Mouse (Mus musculus) MEL (cell line): ENCODE results near the gene Gga1. TPM values are rescaled to one million over a fixed set of nuclear protein-coding genes. Genes with fewer than 3 reads are reported as not detected.
"Not testable (repeated sequence)": the region's sequence is repeated elsewhere in the genome, so short reads cannot be mapped to it uniquely, and the experiment has no call there.

ENCODE experiments used
- DNase-seq: peaks from one replicate; pipeline ENCODE4 v3.0.0; 2011; ENCODE audit warnings: low read depth, low spot score
- H3K27ac ChIP-seq: 2 replicates; pipeline ENCODE4 v1.5.1; 2012; ENCODE audit warnings: low read depth, mild to moderate bottlenecking, control low read depth, low read length, moderate library complexity; ENCODE audit not compliant: control insufficient read depth
- H3K27me3 ChIP-seq, 2 experiments: fragments of 150-350 bp in 1 of 2; sonication (generic) in 1 of 2; 2 replicates each; pipeline ENCODE4 v1.6.1; 2012; ENCODE audit warnings: low read length in 2 of 2, mild to moderate bottlenecking in 2 of 2, improper control_type of control experiment in 1 of 2, moderate library complexity in 1 of 2; ENCODE audit not compliant: insufficient read depth in 2 of 2, control insufficient read depth in 1 of 2
- H3K36me3 ChIP-seq, 2 experiments: 2 replicates each; pipeline ENCODE4 v1.6.1; 2012 to 2014; ENCODE audit warnings: low read length in 2 of 2, improper control_type of control experiment in 1 of 2, inconsistent platforms in 1 of 2, mild to moderate bottlenecking in 1 of 2; ENCODE audit not compliant: insufficient read depth in 2 of 2, control insufficient read depth in 1 of 2
- H3K4me1 ChIP-seq, 2 experiments: fragments of 150-350 bp in 1 of 2; sonication (generic) in 1 of 2; 2 replicates each; pipeline ENCODE4 v1.6.1; 2012; ENCODE audit warnings: low read length in 2 of 2, improper control_type of control experiment in 1 of 2, mild to moderate bottlenecking in 1 of 2; ENCODE audit not compliant: insufficient read depth in 2 of 2, control insufficient read depth in 1 of 2
- H3K4me3 ChIP-seq, 2 experiments: fragments of 150-350 bp in 1 of 2; sonication (generic) in 1 of 2; 2 replicates each; pipeline ENCODE4 v1.5.1; 2012; ENCODE audit warnings: low read depth in 2 of 2, low read length in 2 of 2, mild to moderate bottlenecking in 2 of 2, moderate library complexity in 2 of 2, control low read depth in 1 of 2, improper control_type of control experiment in 1 of 2; ENCODE audit not compliant: control insufficient read depth in 1 of 2, insufficient read depth in 1 of 2
- H3K79me2 ChIP-seq: 2 replicates; pipeline ENCODE4 v1.6.1; 2012; ENCODE audit warnings: mild to moderate bottlenecking, low read length, moderate library complexity; ENCODE audit not compliant: control insufficient read depth, poor library complexity, insufficient read depth
- H3K9ac ChIP-seq: 2 replicates; pipeline ENCODE4 v1.6.1; 2012; ENCODE audit warnings: low read depth, mild to moderate bottlenecking, control low read depth, low read length, moderate library complexity; ENCODE audit not compliant: control insufficient read depth, poor library complexity, severe bottlenecking
- H3K9me3 ChIP-seq: fragments of 150-350 bp; sonication (generic); replicated peaks from 2 replicates; pipeline ENCODE4 v1.6.1; 2012; ENCODE audit warnings: mild to moderate bottlenecking, low read length, improper control_type of control experiment, moderate library complexity; ENCODE audit not compliant: insufficient read depth
- BHLHE40 ChIP-seq: IDR thresholded peaks from 2 replicates; pipeline ENCODE4 v1.6.1; 2012; ENCODE audit warnings: low read depth, mild to moderate bottlenecking, inconsistent platforms, low read length, improper control_type of control experiment, borderline replicate concordance
- E2F4 ChIP-seq: IDR thresholded peaks from 2 replicates; pipeline ENCODE4 v1.6.1; 2011; ENCODE audit warnings: low read depth, low read length, improper control_type of control experiment, borderline replicate concordance
- ELF1 ChIP-seq: IDR thresholded peaks from 2 replicates; pipeline ENCODE4 v1.6.1; 2014; ENCODE audit warnings: low read depth, mild to moderate bottlenecking, inconsistent platforms, low read length, improper control_type of control experiment, moderate library complexity
- EP300 ChIP-seq, 2 experiments: IDR thresholded peaks; 2 replicates each; pipeline ENCODE4 v1.6.1; 2011; ENCODE audit warnings: improper control_type of control experiment in 2 of 2, low read length in 2 of 2, low read depth in 1 of 2, mild to moderate bottlenecking in 1 of 2
- ETS1 ChIP-seq: IDR thresholded peaks from 2 replicates; pipeline ENCODE4 v1.6.1; 2012; ENCODE audit warnings: low read depth, mild to moderate bottlenecking, inconsistent platforms, low read length, improper control_type of control experiment, moderate library complexity
- GABPA ChIP-seq: IDR thresholded peaks from 2 replicates; pipeline ENCODE4 v1.6.1; 2012; ENCODE audit warnings: low read depth, mild to moderate bottlenecking, inconsistent platforms, low read length, improper control_type of control experiment, moderate library complexity
- GATA1 ChIP-seq: IDR thresholded peaks from 2 replicates; pipeline ENCODE4 v1.6.1; 2011; ENCODE audit warnings: low read depth, low read length, improper control_type of control experiment
- MAFK ChIP-seq: IDR thresholded peaks from 2 replicates; pipeline ENCODE4 v1.6.1; 2011; ENCODE audit warnings: low read depth, mild to moderate bottlenecking, low read length, improper control_type of control experiment, borderline replicate concordance
- MAX ChIP-seq: IDR thresholded peaks from 2 replicates; pipeline ENCODE4 v1.6.1; 2011; ENCODE audit warnings: low read length, improper control_type of control experiment
- MXI1 ChIP-seq: IDR thresholded peaks from 2 replicates; pipeline ENCODE4 v1.6.1; 2011; ENCODE audit warnings: mild to moderate bottlenecking, low read depth, low read length, improper control_type of control experiment
- MYB ChIP-seq: IDR thresholded peaks from 2 replicates; pipeline ENCODE4 v1.6.1; 2011; ENCODE audit warnings: mild to moderate bottlenecking, low read depth, low read length, improper control_type of control experiment
- POLR2AphosphoS5 ChIP-seq: IDR thresholded peaks from 2 replicates; pipeline ENCODE4 v1.6.1; 2012; ENCODE audit warnings: low read depth, borderline replicate concordance, mild to moderate bottlenecking, inconsistent platforms, low read length, moderate library complexity, mixed read lengths
- RCOR1 ChIP-seq: IDR thresholded peaks from 2 replicates; pipeline ENCODE4 v1.6.1; 2012; ENCODE audit warnings: low read depth, mild to moderate bottlenecking, inconsistent platforms, low read length, improper control_type of control experiment
- SIN3A ChIP-seq: IDR thresholded peaks from 2 replicates; pipeline ENCODE4 v1.6.1; 2012; ENCODE audit warnings: low read length, improper control_type of control experiment, inconsistent platforms
- TBP ChIP-seq: IDR thresholded peaks from 2 replicates; pipeline ENCODE4 v1.8.0; 2011; ENCODE audit warnings: low read depth, low read length, improper control_type of control experiment
- TCF12 ChIP-seq: IDR thresholded peaks from 2 replicates; pipeline ENCODE4 v1.6.1; 2014; ENCODE audit warnings: low read depth, mild to moderate bottlenecking, inconsistent platforms, low read length, improper control_type of control experiment, moderate library complexity
- USF1 ChIP-seq: IDR thresholded peaks from 2 replicates; pipeline ENCODE4 v1.6.1; 2014; ENCODE audit warnings: low read depth, mild to moderate bottlenecking, inconsistent platforms, low read length, improper control_type of control experiment, moderate library complexity
- ZC3H11A ChIP-seq: IDR thresholded peaks from 2 replicates; pipeline ENCODE4 v1.6.1; 2012; ENCODE audit warnings: low read depth, mild to moderate bottlenecking, inconsistent platforms, low read length, improper control_type of control experiment
- ZKSCAN1 ChIP-seq: IDR thresholded peaks from 2 replicates; pipeline ENCODE4 v1.6.1; 2012; ENCODE audit warnings: low read depth, mild to moderate bottlenecking, inconsistent platforms, low read length, improper control_type of control experiment, moderate library complexity
- ZNF384 ChIP-seq: IDR thresholded peaks from 2 replicates; pipeline ENCODE4 v1.6.1; 2012; ENCODE audit warnings: low read depth, mild to moderate bottlenecking, inconsistent platforms, low read length, improper control_type of control experiment
- polyA plus RNA-seq, 2 experiments: library from polyadenylated mRNA; stranded (reverse) in 1 of 2; unstranded in 1 of 2; fragments of >175 nt in 1 of 2; fragments of >200 nt in 1 of 2; gene quantifications; 2 replicates each; pipeline versions ENCODE4 v1.2.1 to v1.2.4; 2012; ENCODE audit warnings: low replicate concordance in 2 of 2, low read depth in 1 of 2; ENCODE audit not compliant: insufficient read length in 2 of 2, insufficient read depth in 1 of 2, missing spikeins in 1 of 2
- total RNA-seq: library from RNA; depleted of rRNA; stranded (reverse); fragments of 300-350 nt; gene quantifications from 2 replicates; pipeline ENCODE4 v1.2.3, GENCODE M21; 2012

Gene Gga1
- total and polyA plus RNA-seq, 3 experiments = 18.2 to 48.1 TPM; not detected in 1

DNA sequence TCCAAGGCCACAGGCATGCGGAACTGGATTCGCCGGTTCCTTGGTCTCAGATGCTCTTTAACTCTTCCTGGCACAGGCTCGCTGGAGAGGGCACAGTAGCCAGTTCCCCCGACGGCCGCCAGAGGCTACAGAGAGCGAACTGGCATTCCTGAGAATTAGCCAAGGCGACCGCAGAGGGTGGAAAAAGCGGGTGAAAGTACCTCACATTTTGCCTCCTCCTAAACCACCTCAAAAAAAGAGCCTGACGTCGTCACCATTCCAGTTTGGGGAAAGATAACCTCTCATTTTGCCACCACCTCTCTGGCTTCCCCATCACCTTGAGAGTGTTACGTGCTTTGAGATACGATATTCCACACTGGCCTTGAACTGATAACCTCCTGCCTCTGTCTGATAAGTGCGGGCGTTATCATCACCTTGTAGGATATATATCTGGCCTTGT lies 713 bp upstream of the Gga1 start (continued):
- TF ChIP-seq GATA1 (peak; percentile 84), TCF12 (peak; percentile 87), POLR2AphosphoS5 (no peak), MYB (no peak), TBP (no peak), GABPA (no peak; the same call in 1 of the 2 replicates), MAFK (no peak), ZKSCAN1 (no peak), ETS1 (peak; percentile 65)

- H3K4me1 ChIP-seq = peaks cover 0 to 6% of the 10 kb centered on the region in 2 experiments; a peak in 2 of 4 replicates
- H3K4me3 ChIP-seq = peak overlapping the region; percentile 62 to 70
- peaks cover 9% of the 10 kb centered on the region for H3K79me2 ChIP-seq
- TF ChIP-seq RCOR1 = no peak
- TF ChIP-seq ETS1 = no peak
- no peak for TF ChIP-seq E2F4
- no peak for TF ChIP-seq EP300 (IDR thresholded peaks at IDR 0.05; ENCODE audit: low read depth in 1 of 2, low read length in 2 of 2)
- no peak for TF ChIP-seq ZC3H11A
- TF ChIP-seq ZNF384 = no peak
- TF ChIP-seq GATA1 = no peak
- no peak for TF ChIP-seq TCF12
- peak overlapping the region; percentile 41 for H3K27ac ChIP-seq
- peak; percentile 49 for DNase-seq
- H3K9ac ChIP-seq = peak overlapping the region; percentile 92
- no peaks in the 10 kb centered on the region for H3K27me3 ChIP-seq
- peaks cover 0 to 8% of the 10 kb centered on the region in 2 experiments; a peak in 2 of 4 replicates for H3K36me3 ChIP-seq
- H3K9me3 ChIP-seq = no peaks in the 10 kb centered on the region
These were observed 910 bp downstream of the Gga1 start for GRCm38 (mm10) chr15:78877810-78878390.

DNA sequence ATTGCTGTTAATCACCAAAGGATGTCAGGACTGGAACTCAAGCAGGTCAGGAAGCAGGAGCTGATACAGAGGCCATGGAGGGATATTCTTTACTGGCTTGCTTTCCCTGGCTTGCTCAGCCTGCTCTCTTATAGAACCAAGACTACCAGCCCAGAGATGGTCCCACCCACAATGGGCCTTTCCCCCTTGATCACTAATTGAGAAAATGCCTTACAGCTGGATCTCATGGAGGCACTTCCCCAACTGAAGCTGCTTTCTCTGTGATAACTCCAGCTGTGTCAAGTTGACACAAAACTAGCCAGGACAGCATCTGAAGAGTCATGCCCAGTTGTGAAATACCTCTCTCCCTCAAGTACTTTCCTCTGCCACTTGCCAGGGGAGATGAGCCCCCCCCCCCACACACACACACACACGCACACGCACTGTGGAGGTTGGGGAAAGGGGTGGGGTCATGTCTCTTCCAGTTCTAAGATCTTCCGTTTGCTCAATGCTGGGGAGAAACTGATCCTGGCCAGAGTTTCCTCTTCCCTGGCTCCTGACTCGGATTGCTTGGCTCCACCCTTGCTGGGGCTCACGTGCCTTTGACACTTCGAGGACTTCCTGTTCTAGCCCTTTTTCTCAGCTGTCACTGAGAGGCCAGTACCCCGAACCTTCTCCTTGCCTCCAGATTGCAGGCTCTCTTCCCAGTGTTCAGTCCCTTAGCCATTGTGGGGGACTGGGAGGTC lies 2.0 kb downstream of the Gga1 start:
- H3K27me3 ChIP-seq, H3K36me3 ChIP-seq, H3K9me3 ChIP-seq, H3K27ac ChIP-seq, H3K9ac ChIP-seq, H3K4me3 ChIP-seq, H3K79me2 ChIP-seq, H3K4me1 ChIP-seq: not testable (repeated sequence)
- TF ChIP-seq ELF1 (peak; percentile 22; the same call in 1 of the 2 replicates), MXI1 (peak; percentile 71), BHLHE40 (peak; percentile 93), USF1 (peak; percentile 78), SIN3A (peak; percentile 60), MAX (peak; percentile 80)
- DNase-seq = peak; percentile 58
